Mouse (Mus musculus): ENCODE results near the gene Coq5. TPM values are rescaled to one million over a fixed set of nuclear protein-coding genes. Genes with fewer than 3 reads are reported as not detected.

Gene Coq5
- total RNA-seq, 2 experiments from 2014 or later: 8.7 to 27.8 TPM

Other genes with a start within 250 kb of the Coq5 start
- gene Gm10401, start 181.4 kb upstream of the Coq5 start, total RNA-seq (2015): not detected in 2 replicates
- not detected in 2 replicates for gene Gm10401, start 181.4 kb upstream of the Coq5 start, total RNA-seq (2017)
- gene Acads, start 160.3 kb upstream of the Coq5 start, total RNA-seq (2015): 13.5 and 15.2 TPM in 2 replicates
- gene Acads, start 160.3 kb upstream of the Coq5 start, total RNA-seq (2017): 13.0 and 17.4 TPM in 2 replicates
- gene Unc119b, start 144.7 kb upstream of the Coq5 start, total RNA-seq (2015): 12.5 and 14.0 TPM in 2 replicates
- 13.3 and 19.9 TPM in 2 replicates for gene Unc119b, start 144.7 kb upstream of the Coq5 start, total RNA-seq (2017)
- gene Mlec, start 121.5 kb upstream of the Coq5 start, total RNA-seq (2015): 76.4 and 97.7 TPM in 2 replicates
- 117 and 118 TPM in 2 replicates for gene Mlec, start 121.5 kb upstream of the Coq5 start, total RNA-seq (2017)
- not detected in 2 replicates for gene Cabp1, start 85.3 kb upstream of the Coq5 start, total RNA-seq (2015)
- not detected in 2 replicates for gene Cabp1, start 85.3 kb upstream of the Coq5 start, total RNA-seq (2017)
- 61.7 and 74.6 TPM in 2 replicates for gene Pop5, start 43.8 kb upstream of the Coq5 start, total RNA-seq (2015)
- 30.9 and 81.2 TPM in 2 replicates for gene Pop5, start 43.8 kb upstream of the Coq5 start, total RNA-seq (2017)
- 50.9 and 55.4 TPM in 2 replicates for gene Rnf10, start 6.8 kb upstream of the Coq5 start, total RNA-seq (2015)
- 55.9 and 78.3 TPM in 2 replicates for gene Rnf10, start 6.8 kb upstream of the Coq5 start, total RNA-seq (2017)
- 646 and 659 TPM in 2 replicates for gene Dynll1, start 21.3 kb downstream of the Coq5 start, total RNA-seq (2015)
- gene Dynll1, start 21.3 kb downstream of the Coq5 start, total RNA-seq (2017): 318 and 344 TPM in 2 replicates
- 79.1 and 98.4 TPM in 2 replicates for gene Srsf9, start 47.5 kb downstream of the Coq5 start, total RNA-seq (2015)
- gene Srsf9, start 47.5 kb downstream of the Coq5 start, total RNA-seq (2017): 126 and 130 TPM in 2 replicates
- 66.3 and 69.0 TPM in 2 replicates for gene Gatc, start 61.5 kb downstream of the Coq5 start, total RNA-seq (2015)
- gene Gatc, start 61.5 kb downstream of the Coq5 start, total RNA-seq (2017): 15.1 and 16.8 TPM in 2 replicates
- 41.0 and 52.0 TPM in 2 replicates for gene Triap1, start 61.6 kb downstream of the Coq5 start, total RNA-seq (2015)
- gene Triap1, start 61.6 kb downstream of the Coq5 start, total RNA-seq (2017): 15.9 and 18.8 TPM in 2 replicates
- gene Cox6a1, start 69.3 kb downstream of the Coq5 start, total RNA-seq (2015): 321 and 340 TPM in 2 replicates
- gene Cox6a1, start 69.3 kb downstream of the Coq5 start, total RNA-seq (2017): 78.5 and 107 TPM in 2 replicates
- gene Msi1, start 149.9 kb downstream of the Coq5 start, total RNA-seq (2015): not detected in 2 replicates
- not detected in 2 replicates for gene Msi1, start 149.9 kb downstream of the Coq5 start, total RNA-seq (2017)
- not detected in 2 replicates for gene Pla2g1b, start 186.6 kb downstream of the Coq5 start, total RNA-seq (2015)
- not detected in 2 replicates for gene Pla2g1b, start 186.6 kb downstream of the Coq5 start, total RNA-seq (2017)
- 3.6 and 5.4 TPM in 2 replicates for gene Sirt4, start 205.1 kb downstream of the Coq5 start, total RNA-seq (2015)
- 2.0 and 3.3 TPM in 2 replicates for gene Sirt4, start 205.1 kb downstream of the Coq5 start, total RNA-seq (2017)
- gene Pxn, start 227.0 kb downstream of the Coq5 start, total RNA-seq (2015): 81.3 and 93.8 TPM in 2 replicates
- gene Pxn, start 227.0 kb downstream of the Coq5 start, total RNA-seq (2017): 151 and 199 TPM in 2 replicates

Measured in megakaryocyte, adult 5-6 weeks (primary cell).